Mouse (Mus musculus): ENCODE results near the gene Ralgapa2.

Ralgapa2 gene

GRCm38 (mm10) chr2:146313811-146314210 is 198.3 kb downstream of the Ralgapa2 start:
- intact Hi-C loops (cut with DNase I), result no loop called here

- intact Hi-C loops (cut with DNase I), result no loop called here
Measured at GRCm38 (mm10) chr2:146310760-146311159, 201.4 kb downstream of the Ralgapa2 start.

- intact Hi-C loops (cut with DNase I), result no loop called here
Measured at GRCm38 (mm10) chr2:146310291-146310690, 201.9 kb downstream of the Ralgapa2 start.

- intact Hi-C loops (cut with DNase I), result no loop called here
Measured at GRCm38 (mm10) chr2:146309413-146309812, 202.7 kb downstream of the Ralgapa2 start.

- intact Hi-C loops (cut with DNase I), result no loop called here
Measured at GRCm38 (mm10) chr2:146307060-146307459, 205.1 kb downstream of the Ralgapa2 start.

- intact Hi-C loops (cut with DNase I), result no loop called here
Measured at GRCm38 (mm10) chr2:146302094-146302699, 209.9 kb downstream of the Ralgapa2 start.

- intact Hi-C loops (cut with DNase I), result no loop called here
Measured at GRCm38 (mm10) chr2:146300500-146301020, 211.6 kb downstream of the Ralgapa2 start.

GRCm38 (mm10) chr2:146299841-146300460 is 212.2 kb downstream of the Ralgapa2 start:
- intact Hi-C loops (cut with DNase I), result no loop called here

GRCm38 (mm10) chr2:146293538-146293937 is 218.6 kb downstream of the Ralgapa2 start:
- intact Hi-C loops (cut with DNase I), result no loop called here

GRCm38 (mm10) chr2:146290871-146291637 is 221.1 kb downstream of the Ralgapa2 start:
- intact Hi-C loops (cut with DNase I), result no loop called here

GRCm38 (mm10) chr2:146290366-146290765 is 221.8 kb downstream of the Ralgapa2 start:
- intact Hi-C loops (cut with DNase I), result no loop called here

- intact Hi-C loops (cut with DNase I), result no loop called here
Measured at GRCm38 (mm10) chr2:146289394-146289793, 222.8 kb downstream of the Ralgapa2 start.

GRCm38 (mm10) chr2:146288326-146288725 is 223.8 kb downstream of the Ralgapa2 start:
- intact Hi-C loops (cut with DNase I), result no loop called here

GRCm38 (mm10) chr2:146287531-146287930 is 224.6 kb downstream of the Ralgapa2 start:
- intact Hi-C loops (cut with DNase I), result no loop called here

- intact Hi-C loops (cut with DNase I), result no loop called here
Measured at GRCm38 (mm10) chr2:146281346-146281745, 230.8 kb downstream of the Ralgapa2 start.

- intact Hi-C loops (cut with DNase I), result no loop called here
Measured at GRCm38 (mm10) chr2:146280921-146281274, 231.2 kb downstream of the Ralgapa2 start.

GRCm38 (mm10) chr2:146280221-146280920 is 231.8 kb downstream of the Ralgapa2 start:
- intact Hi-C loops (cut with DNase I), result no loop called here

GRCm38 (mm10) chr2:146279430-146280220 is 232.5 kb downstream of the Ralgapa2 start:
- intact Hi-C loops (cut with DNase I), result no loop called here

GRCm38 (mm10) chr2:146278381-146278780 is 233.8 kb downstream of the Ralgapa2 start:
- intact Hi-C loops (cut with DNase I), result no loop called here

GRCm38 (mm10) chr2:146266539-146266938 is 245.6 kb downstream of the Ralgapa2 start:
- intact Hi-C loops (cut with DNase I), result no loop called here

GRCm38 (mm10) chr2:146265045-146265444 is 247.1 kb downstream of the Ralgapa2 start:
- intact Hi-C loops (cut with DNase I), result no loop called here
